Mouse (Mus musculus): ENCODE data around the gene Tbpl1. TPM values are rescaled to one million over a fixed set of nuclear protein-coding genes. Genes with fewer than 3 reads are reported as not detected.

Gene Tbpl1
- polyA plus RNA-seq, 1 experiment from 2014 or later, result 76.9 TPM

DNA sequence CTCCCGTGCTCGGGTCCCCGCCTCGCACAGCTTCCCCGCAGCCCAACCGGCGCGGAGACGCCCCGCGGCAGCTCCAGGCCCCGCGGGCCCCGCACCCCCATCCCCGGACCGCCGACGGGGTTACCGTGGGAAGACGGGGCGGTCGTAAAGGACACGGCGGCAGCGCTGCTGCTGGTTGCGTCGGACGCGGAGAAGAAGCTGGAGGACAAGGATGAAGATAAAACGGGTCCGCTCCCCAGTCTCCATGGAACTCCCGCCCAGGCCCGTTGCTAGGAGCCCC lies 806 bp downstream of the Tbpl1 start:
- peak; percentile 44; the same call in 1 of the 2 replicates for ATAC-seq (ENCODE audit: insufficient number of reproducible peaks, insufficient read depth, low FRiP score, low TSS enrichment, low read depth)
- Histone ChIP-seq H3K36me3 (no peaks in the 10 kb centered on the region), H3K9me3 (no peaks in the 10 kb centered on the region), H3K9ac (replicated peaks) (peak overlapping the region; percentile 95), H3K4me3 (replicated peaks) (peak overlapping the region; percentile 98), H3K4me1 (replicated peaks) (peaks cover 22% of the 10 kb centered on the region), H3K27me3 (no peaks in the 10 kb centered on the region), H3K4me2 (peak overlapping the region; percentile 70), H3K27ac (peak overlapping the region; percentile 88)
- WGBS, result under 1% methylated on average over 33 of the region's 33 CpGs

DNA sequence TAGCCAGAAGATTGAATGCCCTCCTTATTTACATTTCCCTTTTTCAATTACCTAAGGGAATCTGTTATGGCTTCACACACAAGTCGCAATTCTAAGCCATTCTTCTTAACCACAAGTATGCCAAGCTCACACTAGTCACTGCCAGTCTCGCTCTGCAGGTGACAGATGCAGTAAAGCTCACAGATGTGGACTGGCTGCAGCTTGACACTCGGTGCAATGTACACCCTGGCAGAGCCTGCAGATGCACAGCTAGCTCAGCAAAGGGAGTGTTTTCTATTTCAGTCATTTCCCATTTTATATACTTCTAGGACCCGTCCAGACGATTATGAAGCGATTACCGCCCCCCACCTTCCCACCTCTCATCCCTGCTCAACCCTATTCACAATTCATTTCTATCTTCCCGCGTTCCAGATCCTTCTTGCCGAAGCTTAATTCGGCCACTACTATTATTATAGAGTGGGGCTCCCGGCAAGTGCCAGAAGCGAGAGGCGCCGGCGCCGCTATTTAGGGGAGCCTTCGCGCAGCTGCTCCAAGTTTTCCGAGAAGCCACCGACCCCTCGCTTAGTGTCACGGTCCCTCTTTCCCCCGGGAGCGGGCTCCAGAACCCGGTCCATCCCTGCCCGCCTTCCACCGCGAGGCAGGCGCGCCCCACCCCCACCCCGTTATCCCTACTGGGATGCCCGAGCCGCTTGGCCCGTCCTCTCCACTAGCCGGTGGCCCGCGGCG lies 1.3 kb downstream of the Tbpl1 start:
- Histone ChIP-seq H3K4me3 (replicated peaks) (peak overlapping the region; percentile 98), H3K27ac (peak overlapping the region; percentile 88), H3K4me2 (peak overlapping the region; percentile 70), H3K9ac (replicated peaks) (peak overlapping the region; percentile 95), H3K9me3 (no peaks in the 10 kb centered on the region), H3K4me1 (replicated peaks) (peaks cover 22% of the 10 kb centered on the region), H3K27me3 (no peaks in the 10 kb centered on the region), H3K36me3 (no peaks in the 10 kb centered on the region)
- WGBS, result under 1% methylated on average over 39 of the region's 39 CpGs
- ATAC-seq (ENCODE audit: insufficient number of reproducible peaks, insufficient read depth, low FRiP score, low TSS enrichment, low read depth), result no peak

DNA sequence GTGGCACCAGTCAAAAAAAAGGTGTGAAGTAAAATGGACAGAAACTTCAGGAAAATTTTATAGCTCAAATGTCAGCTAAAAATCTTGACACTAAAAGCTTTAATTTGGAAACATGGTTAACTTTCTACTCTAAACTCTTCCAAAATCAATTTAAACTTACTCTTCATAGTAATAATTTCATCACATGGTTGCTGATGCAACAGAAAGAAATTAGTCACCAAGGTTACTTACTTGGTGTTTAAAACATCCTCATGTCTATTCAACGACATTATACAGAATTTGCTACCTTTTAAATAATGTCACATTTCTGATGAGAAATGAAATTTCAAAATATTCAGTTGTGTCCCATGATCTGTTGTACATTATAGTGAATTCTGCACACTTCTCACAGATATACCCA lies 3.5 kb downstream of the Tbpl1 start:
- no peak overlapping the region for H3K27ac ChIP-seq
- no peak for ATAC-seq (ENCODE audit: insufficient number of reproducible peaks, insufficient read depth, low FRiP score, low TSS enrichment, low read depth)
- H3K4me3 ChIP-seq (replicated peaks), result no peak overlapping the region
- no peaks in the 10 kb centered on the region for H3K27me3 ChIP-seq
- WGBS, result 85% methylated on average over 1 of the region's 1 CpGs
- no peaks in the 10 kb centered on the region for H3K9me3 ChIP-seq
- no peak overlapping the region for H3K9ac ChIP-seq (replicated peaks)
- no peak overlapping the region for H3K4me2 ChIP-seq
- H3K36me3 ChIP-seq, result no peaks in the 10 kb centered on the region; the same call in 1 of the 2 replicates
- peaks cover 22% of the 10 kb centered on the region for H3K4me1 ChIP-seq (replicated peaks)

DNA sequence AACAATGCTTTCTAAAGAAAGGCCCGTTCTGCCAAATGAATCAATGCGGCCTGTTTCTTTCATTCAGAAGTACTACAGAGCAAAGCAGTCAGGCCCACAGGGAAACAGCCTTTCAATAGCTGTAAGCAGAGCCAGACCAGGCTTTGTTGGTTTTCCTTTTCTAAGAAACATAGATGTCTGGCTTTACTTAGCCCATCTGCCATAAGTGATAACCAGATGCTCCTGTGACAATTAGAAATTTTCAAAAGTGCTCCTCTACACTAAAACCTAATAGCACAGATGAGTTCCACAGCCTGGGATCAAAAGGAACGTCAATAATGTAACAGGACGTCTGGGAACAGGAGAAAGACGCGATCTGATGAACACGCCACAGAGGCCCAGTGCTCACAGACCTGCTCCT lies 5.4 kb downstream of the Tbpl1 start:
- no peak overlapping the region for H3K9ac ChIP-seq (replicated peaks)
- no peaks in the 10 kb centered on the region; the same call in 1 of the 2 replicates for H3K36me3 ChIP-seq
- 66% methylated on average over 7 of the region's 7 CpGs for WGBS
- H3K9me3 ChIP-seq, result no peaks in the 10 kb centered on the region
- H3K4me1 ChIP-seq (replicated peaks), result peaks cover 16% of the 10 kb centered on the region
- no peak overlapping the region for H3K4me2 ChIP-seq
- no peaks in the 10 kb centered on the region for H3K27me3 ChIP-seq
- H3K27ac ChIP-seq, result no peak overlapping the region
- no peak overlapping the region for H3K4me3 ChIP-seq (replicated peaks)
- no peak for ATAC-seq (ENCODE audit: insufficient number of reproducible peaks, insufficient read depth, low FRiP score, low TSS enrichment, low read depth)

DNA sequence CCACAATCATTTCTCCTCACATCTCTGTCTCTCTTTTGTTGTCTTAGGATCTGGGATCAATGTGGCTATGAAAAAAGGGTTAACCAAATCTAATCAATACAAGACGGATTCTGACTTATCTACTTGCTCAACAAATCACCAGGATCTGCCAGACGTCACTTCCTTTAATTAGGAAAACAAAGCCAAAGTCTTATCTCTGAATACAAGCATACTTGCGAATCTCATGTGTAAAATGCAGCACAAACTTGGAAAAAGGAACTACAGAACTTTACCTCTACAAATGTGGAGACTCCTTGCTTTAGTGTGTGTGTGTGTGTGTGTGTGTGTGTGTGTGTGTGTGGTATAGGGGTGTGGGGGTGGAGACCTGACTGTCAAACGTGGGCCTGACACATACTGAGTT lies 6.6 kb downstream of the Tbpl1 start:
- no peak overlapping the region for H3K9ac ChIP-seq (replicated peaks)
- no peaks in the 10 kb centered on the region; the same call in 1 of the 2 replicates for H3K36me3 ChIP-seq
- no peak overlapping the region for H3K4me2 ChIP-seq
- no peak overlapping the region for H3K27ac ChIP-seq
- peaks cover 14% of the 10 kb centered on the region for H3K4me1 ChIP-seq (replicated peaks)
- no peaks in the 10 kb centered on the region for H3K9me3 ChIP-seq
- H3K4me3 ChIP-seq (replicated peaks), result no peak overlapping the region
- H3K27me3 ChIP-seq, result no peaks in the 10 kb centered on the region
- 69% methylated on average over 4 of the region's 4 CpGs for WGBS
- ATAC-seq (ENCODE audit: insufficient number of reproducible peaks, insufficient read depth, low FRiP score, low TSS enrichment, low read depth), result no peak

DNA sequence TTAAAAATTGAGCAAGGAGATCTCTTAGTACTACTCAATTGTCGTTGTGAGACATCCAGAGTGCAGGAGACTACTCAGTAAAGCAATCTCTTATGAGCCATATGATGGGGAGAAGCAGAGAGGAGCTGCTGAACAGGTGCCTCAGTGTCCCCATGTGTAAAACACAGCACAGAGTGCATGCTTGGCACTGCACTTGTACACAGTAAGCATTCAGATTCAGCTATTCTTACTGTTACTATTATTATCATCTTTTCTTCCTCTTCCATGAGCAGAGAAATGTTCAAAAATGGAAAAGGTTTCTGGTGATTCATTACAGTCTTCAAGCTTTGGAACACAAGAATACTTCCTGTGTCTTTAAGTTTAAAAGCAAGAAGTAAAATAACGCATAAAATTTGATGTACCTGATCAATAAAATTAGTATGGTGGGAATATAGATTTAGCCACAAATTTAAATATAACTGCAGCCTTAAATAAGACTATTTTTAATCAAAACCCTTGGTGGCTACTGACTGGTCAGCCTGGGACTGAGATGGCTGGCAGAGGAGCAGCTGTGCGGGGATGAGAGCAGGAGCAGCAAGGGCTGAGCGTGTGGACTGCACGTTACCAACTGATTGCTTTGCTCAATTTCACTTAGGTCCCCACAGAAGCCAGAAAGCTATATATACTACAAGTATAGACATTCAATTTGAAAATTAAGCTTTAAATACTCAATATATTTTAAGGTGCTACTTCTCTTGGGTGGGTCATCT lies 10.8 kb downstream of the Tbpl1 start:
- Histone ChIP-seq H3K9me3 (no peaks in the 10 kb centered on the region), H3K4me2 (no peak overlapping the region), H3K9ac (replicated peaks) (no peak overlapping the region), H3K27me3 (no peaks in the 10 kb centered on the region), H3K4me1 (replicated peaks) (peaks cover 3% of the 10 kb centered on the region; the same call in 1 of the 2 replicates), H3K36me3 (no peaks in the 10 kb centered on the region; the same call in 1 of the 2 replicates), H3K4me3 (replicated peaks) (no peak overlapping the region), H3K27ac (no peak overlapping the region)
- 91% methylated on average over 5 of the region's 5 CpGs for WGBS
- ATAC-seq (ENCODE audit: insufficient number of reproducible peaks, insufficient read depth, low FRiP score, low TSS enrichment, low read depth), result no peak

DNA sequence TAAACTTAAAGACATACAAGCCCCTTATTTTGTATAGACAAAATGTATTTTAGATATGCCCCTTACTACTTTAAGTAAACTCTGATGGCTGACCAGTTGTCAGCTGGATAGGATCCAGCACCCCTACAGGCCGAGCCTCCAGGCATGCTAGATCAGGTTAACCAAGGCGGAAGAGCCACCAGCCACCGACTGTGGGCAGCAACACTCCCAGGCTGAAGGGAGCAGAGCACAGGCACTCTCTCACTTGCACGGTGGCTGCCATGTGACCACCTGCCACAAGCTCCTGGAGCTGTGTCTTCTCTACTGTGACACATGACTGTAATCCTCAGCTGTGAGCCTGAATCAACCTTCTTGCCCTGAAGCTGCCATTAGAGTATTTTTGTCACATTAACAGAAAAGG lies 13.3 kb downstream of the Tbpl1 start:
- H3K4me1 ChIP-seq (replicated peaks), result peaks cover 3% of the 10 kb centered on the region; the same call in 1 of the 2 replicates
- no peaks in the 10 kb centered on the region for H3K9me3 ChIP-seq
- H3K4me3 ChIP-seq (replicated peaks), result no peak overlapping the region
- H3K9ac ChIP-seq (replicated peaks), result no peak overlapping the region
- ATAC-seq (ENCODE audit: insufficient number of reproducible peaks, insufficient read depth, low FRiP score, low TSS enrichment, low read depth), result no peak
- 53% methylated on average over 4 of the region's 4 CpGs for WGBS
- H3K4me2 ChIP-seq, result no peak overlapping the region
- no peak overlapping the region for H3K27ac ChIP-seq
- no peaks in the 10 kb centered on the region for H3K27me3 ChIP-seq
- H3K36me3 ChIP-seq, result no peaks in the 10 kb centered on the region

DNA sequence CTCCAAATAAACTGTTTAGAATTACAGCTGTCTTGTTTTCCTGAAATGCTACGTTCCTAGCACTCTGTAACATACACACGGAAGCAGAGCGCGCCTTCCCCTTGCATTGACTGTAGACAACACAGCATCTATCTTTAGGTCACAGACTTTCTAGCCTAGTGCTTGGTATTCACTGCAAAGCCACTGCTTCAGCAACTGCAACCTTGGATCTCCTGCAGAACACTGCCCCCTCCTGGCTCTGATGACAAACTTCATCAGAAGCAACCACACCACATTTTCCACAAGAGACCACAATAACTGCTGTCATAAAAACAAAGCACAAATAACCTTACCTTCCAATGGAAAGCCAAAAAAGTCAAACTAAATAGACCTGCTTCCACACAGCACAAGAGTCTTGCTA lies 17.2 kb downstream of the Tbpl1 start:
- no peak overlapping the region for H3K4me3 ChIP-seq (replicated peaks)
- peaks cover 3% of the 10 kb centered on the region; the same call in 1 of the 2 replicates for H3K4me1 ChIP-seq (replicated peaks)
- H3K36me3 ChIP-seq, result peaks cover 12% of the 10 kb centered on the region
- no peak overlapping the region for H3K4me2 ChIP-seq
- no peak for ATAC-seq (ENCODE audit: insufficient number of reproducible peaks, insufficient read depth, low FRiP score, low TSS enrichment, low read depth)
- H3K9ac ChIP-seq (replicated peaks), result no peak overlapping the region
- 87% methylated on average over 4 of the region's 4 CpGs for WGBS
- H3K27ac ChIP-seq, result no peak overlapping the region
- no peaks in the 10 kb centered on the region for H3K9me3 ChIP-seq
- H3K27me3 ChIP-seq, result no peaks in the 10 kb centered on the region

DNA sequence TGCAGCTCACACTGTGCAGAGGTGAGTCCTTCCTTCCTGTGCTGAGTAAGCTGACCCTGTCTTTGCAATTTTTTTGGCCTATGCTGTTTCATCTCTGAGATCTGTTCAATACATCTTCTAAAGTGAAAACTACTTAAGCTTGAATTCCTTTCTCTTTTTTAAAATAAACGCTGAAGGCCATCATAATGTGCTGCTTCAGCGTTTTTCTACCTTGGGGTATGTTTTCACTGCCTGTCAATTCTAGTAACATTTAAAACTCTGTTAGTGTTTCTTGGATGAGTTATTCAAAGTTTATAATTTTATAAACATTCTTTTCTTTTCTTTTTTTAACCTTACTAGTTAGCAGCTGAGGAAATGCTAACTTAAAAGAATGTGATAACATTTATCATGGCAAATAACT lies 18.8 kb downstream of the Tbpl1 start:
- H3K27me3 ChIP-seq, result no peaks in the 10 kb centered on the region
- no peak overlapping the region for H3K27ac ChIP-seq
- no peaks in the 10 kb centered on the region for H3K4me1 ChIP-seq (replicated peaks)
- WGBS, result 93% methylated on average over 2 of the region's 2 CpGs
- no peak overlapping the region for H3K4me2 ChIP-seq
- ATAC-seq (ENCODE audit: insufficient number of reproducible peaks, insufficient read depth, low FRiP score, low TSS enrichment, low read depth), result no peak
- no peak overlapping the region for H3K9ac ChIP-seq (replicated peaks)
- no peaks in the 10 kb centered on the region for H3K9me3 ChIP-seq
- H3K4me3 ChIP-seq (replicated peaks), result no peak overlapping the region
- peaks cover 28% of the 10 kb centered on the region for H3K36me3 ChIP-seq

DNA sequence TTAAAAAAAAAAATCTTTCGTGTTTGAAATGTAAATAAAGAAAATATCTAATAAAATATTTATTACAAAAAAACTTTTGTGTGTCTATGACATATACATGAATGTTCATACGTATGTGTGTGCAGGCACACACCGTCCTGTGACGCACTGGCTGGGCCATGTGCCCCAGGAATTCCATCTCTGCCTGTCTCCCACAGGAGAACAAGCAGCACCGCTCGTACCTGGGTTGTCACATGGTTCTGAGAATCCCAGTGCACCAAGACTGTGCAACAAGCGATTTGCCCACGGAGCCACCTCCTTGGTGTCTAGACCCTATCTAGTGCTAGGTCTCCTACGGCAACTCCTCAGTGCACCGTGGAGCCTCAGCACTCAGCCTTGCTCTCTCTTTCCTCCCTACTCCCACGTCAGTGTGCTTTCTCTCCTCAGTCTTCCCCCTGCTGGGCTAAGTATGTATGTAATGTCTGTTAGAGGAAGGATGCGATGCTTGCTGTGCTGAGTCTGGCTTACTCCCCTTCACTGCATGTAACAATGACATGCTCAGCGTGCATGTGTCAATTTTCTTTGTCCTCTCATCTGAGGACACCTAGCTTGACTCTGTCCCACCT lies 21.5 kb downstream of the Tbpl1 start:
- Histone ChIP-seq H3K27ac (no peak overlapping the region), H3K9ac (replicated peaks) (no peak overlapping the region), H3K4me1 (replicated peaks) (no peaks in the 10 kb centered on the region), H3K4me3 (replicated peaks) (no peak overlapping the region), H3K9me3 (no peaks in the 10 kb centered on the region), H3K36me3 (peaks cover 55% of the 10 kb centered on the region), H3K4me2 (no peak overlapping the region), H3K27me3 (no peaks in the 10 kb centered on the region)
- WGBS, result 93% methylated on average over 13 of the region's 13 CpGs
- ATAC-seq (ENCODE audit: insufficient number of reproducible peaks, insufficient read depth, low FRiP score, low TSS enrichment, low read depth), result peak; percentile 37; the same call in 1 of the 2 replicates

DNA sequence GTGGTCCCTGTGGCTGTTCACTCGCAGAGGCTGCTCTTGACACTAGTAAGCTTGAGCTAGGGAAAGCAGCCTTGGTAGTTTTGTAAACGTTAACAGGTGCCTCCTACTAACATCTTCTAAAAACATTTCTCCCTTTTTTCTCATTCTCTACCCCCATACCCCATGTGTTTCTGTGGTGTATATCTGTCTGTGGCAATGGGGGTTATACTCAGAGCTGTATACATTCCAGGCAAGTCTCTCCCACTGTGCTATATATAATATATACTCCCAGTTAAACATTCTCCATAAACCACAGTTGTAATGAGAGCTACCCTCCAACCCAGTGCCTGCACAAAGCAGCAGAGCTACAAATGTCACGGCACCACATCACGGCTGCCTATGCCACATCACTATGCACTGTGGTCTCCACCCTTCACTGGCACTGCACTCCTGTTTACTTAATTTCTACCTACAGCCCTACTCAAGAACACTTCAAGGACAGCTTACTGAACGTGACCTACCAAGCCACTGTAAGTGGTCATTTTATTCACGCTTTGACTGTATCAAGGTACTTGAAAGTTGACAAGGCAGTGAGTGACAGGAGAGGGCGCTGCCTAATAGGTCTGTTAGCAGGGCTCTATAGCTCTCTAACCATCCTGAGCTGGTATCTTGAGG lies 23.4 kb downstream of the Tbpl1 start:
- 91% methylated on average over 7 of the region's 7 CpGs for WGBS
- ATAC-seq (ENCODE audit: insufficient number of reproducible peaks, insufficient read depth, low FRiP score, low TSS enrichment, low read depth), result no peak
- Histone ChIP-seq H3K9ac (replicated peaks) (no peak overlapping the region), H3K27me3 (no peaks in the 10 kb centered on the region), H3K36me3 (peaks cover 66% of the 10 kb centered on the region), H3K4me2 (no peak overlapping the region), H3K4me1 (replicated peaks) (no peaks in the 10 kb centered on the region), H3K4me3 (replicated peaks) (no peak overlapping the region), H3K27ac (no peak overlapping the region), H3K9me3 (no peaks in the 10 kb centered on the region)

Data from limb, embryonic 12.5 days (tissue).